Mouse (Mus musculus) MEL (cell line): Measurements from ENCODE around the gene Tlx2. TPM values are rescaled to one million over a fixed set of nuclear protein-coding genes. Genes with fewer than 3 reads are reported as not detected.
A peak's percentile ranks its signal among the peaks of the same experiment; 100 is the strongest.

ENCODE experiments used
- DNase-seq: peaks from one replicate; pipeline ENCODE4 v3.0.0; 2011; ENCODE audit warnings: low read depth, low spot score
- H3K27ac ChIP-seq: 2 replicates; pipeline ENCODE4 v1.5.1; 2012; ENCODE audit warnings: low read depth, mild to moderate bottlenecking, control low read depth, low read length, moderate library complexity; ENCODE audit not compliant: control insufficient read depth
- H3K27me3 ChIP-seq, 2 experiments: fragments of 150-350 bp in 1 of 2; sonication (generic) in 1 of 2; 2 replicates each; pipeline ENCODE4 v1.6.1; 2012; ENCODE audit warnings: low read length in 2 of 2, mild to moderate bottlenecking in 2 of 2, improper control_type of control experiment in 1 of 2, moderate library complexity in 1 of 2; ENCODE audit not compliant: insufficient read depth in 2 of 2, control insufficient read depth in 1 of 2
- H3K36me3 ChIP-seq, 2 experiments: 2 replicates each; pipeline ENCODE4 v1.6.1; 2012 to 2014; ENCODE audit warnings: low read length in 2 of 2, improper control_type of control experiment in 1 of 2, inconsistent platforms in 1 of 2, mild to moderate bottlenecking in 1 of 2; ENCODE audit not compliant: insufficient read depth in 2 of 2, control insufficient read depth in 1 of 2
- H3K4me1 ChIP-seq, 2 experiments: fragments of 150-350 bp in 1 of 2; sonication (generic) in 1 of 2; 2 replicates each; pipeline ENCODE4 v1.6.1; 2012; ENCODE audit warnings: low read length in 2 of 2, improper control_type of control experiment in 1 of 2, mild to moderate bottlenecking in 1 of 2; ENCODE audit not compliant: insufficient read depth in 2 of 2, control insufficient read depth in 1 of 2
- H3K4me3 ChIP-seq, 2 experiments: fragments of 150-350 bp in 1 of 2; sonication (generic) in 1 of 2; 2 replicates each; pipeline ENCODE4 v1.5.1; 2012; ENCODE audit warnings: low read depth in 2 of 2, low read length in 2 of 2, mild to moderate bottlenecking in 2 of 2, moderate library complexity in 2 of 2, control low read depth in 1 of 2, improper control_type of control experiment in 1 of 2; ENCODE audit not compliant: control insufficient read depth in 1 of 2, insufficient read depth in 1 of 2
- H3K79me2 ChIP-seq: 2 replicates; pipeline ENCODE4 v1.6.1; 2012; ENCODE audit warnings: mild to moderate bottlenecking, low read length, moderate library complexity; ENCODE audit not compliant: control insufficient read depth, poor library complexity, insufficient read depth
- H3K9ac ChIP-seq: 2 replicates; pipeline ENCODE4 v1.6.1; 2012; ENCODE audit warnings: low read depth, mild to moderate bottlenecking, control low read depth, low read length, moderate library complexity; ENCODE audit not compliant: control insufficient read depth, poor library complexity, severe bottlenecking
- H3K9me3 ChIP-seq: fragments of 150-350 bp; sonication (generic); replicated peaks from 2 replicates; pipeline ENCODE4 v1.6.1; 2012; ENCODE audit warnings: mild to moderate bottlenecking, low read length, improper control_type of control experiment, moderate library complexity; ENCODE audit not compliant: insufficient read depth
- BHLHE40 ChIP-seq: IDR thresholded peaks from 2 replicates; pipeline ENCODE4 v1.6.1; 2012; ENCODE audit warnings: low read depth, mild to moderate bottlenecking, inconsistent platforms, low read length, improper control_type of control experiment, borderline replicate concordance
- CHD1 ChIP-seq: IDR thresholded peaks from 2 replicates; pipeline ENCODE4 v1.6.1; 2012; ENCODE audit warnings: low read depth, mild to moderate bottlenecking, inconsistent platforms, low read length, improper control_type of control experiment
- CHD2 ChIP-seq: IDR thresholded peaks from 2 replicates; pipeline ENCODE4 v1.6.1; 2011; ENCODE audit warnings: low read length, improper control_type of control experiment
- CTCF ChIP-seq, 3 experiments: IDR thresholded peaks in 2 of 3; conservative IDR thresholded peaks in 1 of 3; 2 replicates each; pipeline ENCODE4 v1.5.1; 2011 to 2012; ENCODE audit warnings: low read length in 3 of 3, low read depth in 2 of 3, mild to moderate bottlenecking in 2 of 3, improper control_type of control experiment in 1 of 3, inconsistent platforms in 1 of 3, mixed read lengths in 1 of 3, moderate library complexity in 1 of 3; ENCODE audit not compliant: control insufficient read depth in 1 of 3, insufficient read depth in 1 of 3, poor library complexity in 1 of 3, severe bottlenecking in 1 of 3
- E2F4 ChIP-seq: IDR thresholded peaks from 2 replicates; pipeline ENCODE4 v1.6.1; 2011; ENCODE audit warnings: low read depth, low read length, improper control_type of control experiment, borderline replicate concordance
- ELF1 ChIP-seq: IDR thresholded peaks from 2 replicates; pipeline ENCODE4 v1.6.1; 2014; ENCODE audit warnings: low read depth, mild to moderate bottlenecking, inconsistent platforms, low read length, improper control_type of control experiment, moderate library complexity
- EP300 ChIP-seq, 2 experiments: IDR thresholded peaks; 2 replicates each; pipeline ENCODE4 v1.6.1; 2011; ENCODE audit warnings: improper control_type of control experiment in 2 of 2, low read length in 2 of 2, low read depth in 1 of 2, mild to moderate bottlenecking in 1 of 2
- ETS1 ChIP-seq: IDR thresholded peaks from 2 replicates; pipeline ENCODE4 v1.6.1; 2012; ENCODE audit warnings: low read depth, mild to moderate bottlenecking, inconsistent platforms, low read length, improper control_type of control experiment, moderate library complexity
- GABPA ChIP-seq: IDR thresholded peaks from 2 replicates; pipeline ENCODE4 v1.6.1; 2012; ENCODE audit warnings: low read depth, mild to moderate bottlenecking, inconsistent platforms, low read length, improper control_type of control experiment, moderate library complexity
- GATA1 ChIP-seq: IDR thresholded peaks from 2 replicates; pipeline ENCODE4 v1.6.1; 2011; ENCODE audit warnings: low read depth, low read length, improper control_type of control experiment
- HCFC1 ChIP-seq: IDR thresholded peaks from 2 replicates; pipeline ENCODE4 v1.6.1; 2012; ENCODE audit warnings: low read depth, mild to moderate bottlenecking, inconsistent platforms, low read length, improper control_type of control experiment, moderate library complexity
- JUND ChIP-seq: IDR thresholded peaks from 2 replicates; pipeline ENCODE4 v1.6.1; 2011; ENCODE audit warnings: low read depth, mild to moderate bottlenecking, improper control_type of control experiment, low read length
- MAFK ChIP-seq: IDR thresholded peaks from 2 replicates; pipeline ENCODE4 v1.6.1; 2011; ENCODE audit warnings: low read depth, mild to moderate bottlenecking, low read length, improper control_type of control experiment, borderline replicate concordance
- MAX ChIP-seq: IDR thresholded peaks from 2 replicates; pipeline ENCODE4 v1.6.1; 2011; ENCODE audit warnings: low read length, improper control_type of control experiment
- MAZ ChIP-seq: IDR thresholded peaks from 2 replicates; pipeline ENCODE4 v1.6.1; 2012; ENCODE audit warnings: low read depth, mild to moderate bottlenecking, inconsistent platforms, low read length, improper control_type of control experiment
- MXI1 ChIP-seq: IDR thresholded peaks from 2 replicates; pipeline ENCODE4 v1.6.1; 2011; ENCODE audit warnings: mild to moderate bottlenecking, low read depth, low read length, improper control_type of control experiment
- MYB ChIP-seq: IDR thresholded peaks from 2 replicates; pipeline ENCODE4 v1.6.1; 2011; ENCODE audit warnings: mild to moderate bottlenecking, low read depth, low read length, improper control_type of control experiment
- MYC ChIP-seq: IDR thresholded peaks from 2 replicates; pipeline ENCODE4 v1.6.1; 2011; ENCODE audit warnings: low read depth, mild to moderate bottlenecking, low read length, improper control_type of control experiment, moderate library complexity
- NELFE ChIP-seq: IDR thresholded peaks from 2 replicates; pipeline ENCODE4 v1.6.1; 2011; ENCODE audit warnings: low read depth, low read length, improper control_type of control experiment
- NRF1 ChIP-seq: IDR thresholded peaks from 2 replicates; pipeline ENCODE4 v1.6.1; 2014; ENCODE audit warnings: low read depth, mild to moderate bottlenecking, inconsistent platforms, low read length, improper control_type of control experiment, moderate library complexity; ENCODE audit not compliant: poor library complexity, insufficient read depth, severe bottlenecking
- POLR2A ChIP-seq, 2 experiments: IDR thresholded peaks; 2 replicates each; pipeline ENCODE4 v1.6.1; 2011 to 2012; ENCODE audit warnings: low read length in 2 of 2, mild to moderate bottlenecking in 2 of 2, control low read depth in 1 of 2, improper control_type of control experiment in 1 of 2, low read depth in 1 of 2, moderate library complexity in 1 of 2; ENCODE audit not compliant: control insufficient read depth in 1 of 2, insufficient read depth in 1 of 2, poor library complexity in 1 of 2
- POLR2AphosphoS2 ChIP-seq: IDR thresholded peaks from 2 replicates; pipeline ENCODE4 v1.6.1; 2011; ENCODE audit warnings: low read length, improper control_type of control experiment
- POLR2AphosphoS5 ChIP-seq: IDR thresholded peaks from 2 replicates; pipeline ENCODE4 v1.6.1; 2012; ENCODE audit warnings: low read depth, borderline replicate concordance, mild to moderate bottlenecking, inconsistent platforms, low read length, moderate library complexity, mixed read lengths
- RAD21 ChIP-seq: IDR thresholded peaks from 2 replicates; pipeline ENCODE4 v1.6.1; 2011; ENCODE audit warnings: mild to moderate bottlenecking, low read depth, low read length, improper control_type of control experiment
- RCOR1 ChIP-seq: IDR thresholded peaks from 2 replicates; pipeline ENCODE4 v1.6.1; 2012; ENCODE audit warnings: low read depth, mild to moderate bottlenecking, inconsistent platforms, low read length, improper control_type of control experiment
- SIN3A ChIP-seq: IDR thresholded peaks from 2 replicates; pipeline ENCODE4 v1.6.1; 2012; ENCODE audit warnings: low read length, improper control_type of control experiment, inconsistent platforms
- SMC3 ChIP-seq: IDR thresholded peaks from 2 replicates; pipeline ENCODE4 v1.6.1; 2011; ENCODE audit warnings: low read depth, low read length, improper control_type of control experiment
- TAL1 ChIP-seq: IDR thresholded peaks from 2 replicates; pipeline ENCODE4 v1.6.1; 2012; ENCODE audit warnings: mild to moderate bottlenecking, inconsistent platforms, low read length, moderate library complexity, mixed read lengths
- TBP ChIP-seq: IDR thresholded peaks from 2 replicates; pipeline ENCODE4 v1.8.0; 2011; ENCODE audit warnings: low read depth, low read length, improper control_type of control experiment
- TCF12 ChIP-seq: IDR thresholded peaks from 2 replicates; pipeline ENCODE4 v1.6.1; 2014; ENCODE audit warnings: low read depth, mild to moderate bottlenecking, inconsistent platforms, low read length, improper control_type of control experiment, moderate library complexity
- UBTF ChIP-seq: IDR thresholded peaks from 2 replicates; pipeline ENCODE4 v1.6.1; 2012; ENCODE audit warnings: low read depth, mild to moderate bottlenecking, inconsistent platforms, low read length, improper control_type of control experiment, moderate library complexity, borderline replicate concordance; ENCODE audit not compliant: insufficient read depth
- USF1 ChIP-seq: IDR thresholded peaks from 2 replicates; pipeline ENCODE4 v1.6.1; 2014; ENCODE audit warnings: low read depth, mild to moderate bottlenecking, inconsistent platforms, low read length, improper control_type of control experiment, moderate library complexity
- USF2 ChIP-seq, 2 experiments: IDR thresholded peaks; 2 replicates each; pipeline ENCODE4 v1.6.1; 2011 to 2012; ENCODE audit warnings: improper control_type of control experiment in 2 of 2, low read length in 2 of 2, borderline replicate concordance in 1 of 2, inconsistent platforms in 1 of 2, low read depth in 1 of 2, mild to moderate bottlenecking in 1 of 2; ENCODE audit not compliant: insufficient read depth in 1 of 2
- ZC3H11A ChIP-seq: IDR thresholded peaks from 2 replicates; pipeline ENCODE4 v1.6.1; 2012; ENCODE audit warnings: low read depth, mild to moderate bottlenecking, inconsistent platforms, low read length, improper control_type of control experiment
- ZKSCAN1 ChIP-seq: IDR thresholded peaks from 2 replicates; pipeline ENCODE4 v1.6.1; 2012; ENCODE audit warnings: low read depth, mild to moderate bottlenecking, inconsistent platforms, low read length, improper control_type of control experiment, moderate library complexity
- ZMIZ1 ChIP-seq: IDR thresholded peaks from 2 replicates; pipeline ENCODE4 v1.6.1; 2012; ENCODE audit warnings: low read depth, mild to moderate bottlenecking, inconsistent platforms, low read length, improper control_type of control experiment, moderate library complexity
- ZNF384 ChIP-seq: IDR thresholded peaks from 2 replicates; pipeline ENCODE4 v1.6.1; 2012; ENCODE audit warnings: low read depth, mild to moderate bottlenecking, inconsistent platforms, low read length, improper control_type of control experiment
- polyA plus RNA-seq, 2 experiments: library from polyadenylated mRNA; stranded (reverse) in 1 of 2; unstranded in 1 of 2; fragments of >175 nt in 1 of 2; fragments of >200 nt in 1 of 2; gene quantifications; 2 replicates each; pipeline versions ENCODE4 v1.2.1 to v1.2.4; 2012; ENCODE audit warnings: low replicate concordance in 2 of 2, low read depth in 1 of 2; ENCODE audit not compliant: insufficient read length in 2 of 2, insufficient read depth in 1 of 2, missing spikeins in 1 of 2
- total RNA-seq: library from RNA; depleted of rRNA; stranded (reverse); fragments of 300-350 nt; gene quantifications from 2 replicates; pipeline ENCODE4 v1.2.3, GENCODE M21; 2012

The Tlx2 gene
- total and polyA plus RNA-seq, 3 experiments, result not detected

DNA sequence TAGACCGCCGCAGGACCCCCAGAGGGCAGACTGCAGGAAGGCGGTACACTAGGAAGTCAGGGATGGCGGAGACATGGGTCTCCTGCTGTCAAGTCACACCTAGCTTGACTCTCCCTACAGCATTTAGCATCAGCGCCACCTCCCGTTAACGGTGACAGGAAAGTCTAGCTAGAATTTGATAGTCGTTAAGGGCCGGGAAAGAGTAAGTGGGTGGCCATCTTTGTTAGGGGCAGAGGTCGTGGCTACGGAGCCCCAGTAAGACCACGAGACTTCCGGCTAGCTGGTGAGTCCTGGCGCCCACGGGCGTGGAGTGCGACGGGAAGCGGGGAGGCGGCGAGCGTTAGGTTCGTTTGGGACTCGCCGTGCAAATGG lies 31.2 kb upstream of the Tlx2 start, which contains the start of the genes Ccdc142 and Gm42688:
Gene Ccdc142 (plus strand): TSS at position 286 of the 372 bp plus-strand sequence.
Gene Gm42688 (plus strand): TSS at position 302 of the 372 bp plus-strand sequence.
- peaks cover 0 to 7% of the 10 kb centered on the region in 2 experiments; a peak in 3 of 4 replicates for H3K4me1 ChIP-seq
- peak within 1 kb of the TSS; percentile 66 for H3K4me3 ChIP-seq
- H3K79me2 ChIP-seq, result peaks cover 12% of the 10 kb centered on the region
- peak within 1 kb of the TSS; percentile 63 for H3K27ac ChIP-seq
- no peaks in the 10 kb centered on the region for H3K27me3 ChIP-seq
- peaks cover 1 to 8% of the 10 kb centered on the region in 2 experiments; a peak in 3 of 4 replicates for H3K36me3 ChIP-seq
- H3K9me3 ChIP-seq, result no peaks in the 10 kb centered on the region
- DNase-seq, result peak; percentile 95
- peak within 1 kb of the TSS; percentile 76 for H3K9ac ChIP-seq
- TF ChIP-seq BHLHE40 (peak; percentile 47; the same call in 1 of the 2 replicates), MYC (peak; percentile 47; the same call in 1 of the 2 replicates), MXI1 (peak; percentile 92), POLR2AphosphoS2 (peak; percentile 34), USF1 (peak; percentile 84), ZMIZ1 (no peak), SMC3 (peak; percentile 83), ZC3H11A (peak; percentile 68), TBP (peak; percentile 58; the same call in 1 of the 2 replicates), ZKSCAN1 (no peak), MYB (peak; percentile 68), USF2 (IDR thresholded peaks at IDR 0.05; ENCODE audit: borderline replicate concordance in 1 of 2, insufficient read depth in 1 of 2, low read depth in 1 of 2, low read length in 2 of 2) (no peak), TAL1 (no peak), GATA1 (0 out of 2 replicates have a peak, but pooled peaks have one; percentile 11), MAFK (no peak), POLR2A (IDR thresholded peaks at IDR 0.05; ENCODE audit: control insufficient read depth in 1 of 2, insufficient read depth in 1 of 2, low read depth in 1 of 2, low read length in 2 of 2, poor library complexity in 1 of 2) (peak in 1 of 2 experiments; percentile 81; a peak in 2 of 4 replicates), E2F4 (peak; percentile 23; the same call in 1 of the 2 replicates), UBTF (peak; percentile 44; the same call in 1 of the 2 replicates), MAX (peak; percentile 48), CHD1 (no peak; the same call in 1 of the 2 replicates), SIN3A (peak; percentile 97), GABPA (no peak), JUND (no peak), ETS1 (peak; percentile 58; the same call in 1 of the 2 replicates), ZNF384 (no peak), POLR2AphosphoS5 (no peak), CHD2 (no peak), TCF12 (peak; percentile 54; the same call in 1 of the 2 replicates), RCOR1 (no peak), CTCF (IDR thresholded peaks at IDR 0.05 in 2 of 3, conservative IDR thresholded peaks at IDR 0.05 in 1 of 3; ENCODE audit: control insufficient read depth in 1 of 3, insufficient read depth in 1 of 3, low read depth in 2 of 3, low read length in 3 of 3, poor library complexity in 1 of 3, severe bottlenecking in 1 of 3) (peak; percentile 17 to 82 (median 31); a peak in 4 of 6 replicates), NELFE (peak; percentile 52; the same call in 1 of the 2 replicates), NRF1 (0 out of 2 replicates have a peak, but pooled peaks have one; percentile 30), RAD21 (peak; percentile 65), ELF1 (peak; percentile 86), EP300 (IDR thresholded peaks at IDR 0.05; ENCODE audit: low read depth in 1 of 2, low read length in 2 of 2) (no peak; a peak in 1 of 4 replicates), HCFC1 (peak; percentile 97), MAZ (no peak; the same call in 1 of the 2 replicates)
